Mouse (Mus musculus): ENCODE results near the gene Gpd2.

The Gpd2 gene

DNA sequence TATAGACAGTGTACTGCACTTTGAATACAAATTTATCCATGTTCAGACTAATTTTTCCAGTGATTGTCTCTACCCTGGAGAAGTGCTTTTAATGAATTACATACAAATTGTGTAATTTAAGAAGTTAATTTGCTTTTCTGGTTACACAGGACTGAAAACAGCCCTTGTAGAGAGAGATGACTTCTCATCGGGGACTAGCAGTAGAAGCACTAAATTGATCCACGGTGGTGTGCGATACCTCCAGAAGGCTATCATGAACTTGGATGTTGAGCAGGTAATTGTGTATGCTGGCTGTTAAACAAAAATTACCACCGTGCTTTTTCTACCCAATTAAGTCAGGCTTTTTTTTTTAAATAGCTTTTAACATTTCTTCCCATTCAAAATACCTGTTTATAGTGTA, 66.8 kb downstream of the Gpd2 start:
- DNase-seq = no peak

DNA sequence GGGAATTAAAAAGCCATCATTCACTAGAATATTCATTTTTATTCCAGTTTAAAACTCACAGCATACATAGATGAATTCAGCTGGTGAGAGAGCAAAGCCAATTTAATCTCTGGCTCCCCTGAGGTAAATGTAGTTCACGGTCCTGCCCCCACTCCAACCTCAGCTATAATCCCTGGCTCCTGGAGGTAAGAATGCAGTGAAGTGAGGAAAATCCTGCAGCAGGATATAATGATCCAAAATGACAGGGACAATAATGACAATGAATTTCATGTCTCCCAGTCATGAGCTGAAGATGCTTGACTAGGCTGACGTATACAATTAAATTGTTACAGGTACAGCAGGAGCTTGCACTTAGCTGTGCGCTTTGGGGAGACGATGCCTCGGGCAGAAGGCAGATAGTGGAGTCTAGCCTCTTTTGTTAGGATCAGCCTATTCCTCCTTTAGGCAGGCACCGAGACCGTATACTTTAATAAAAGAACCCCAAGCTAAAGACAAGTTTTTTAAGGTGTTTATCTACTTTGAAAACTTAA, 74.9 kb downstream of the Gpd2 start:
- no peak for DNase-seq

DNA sequence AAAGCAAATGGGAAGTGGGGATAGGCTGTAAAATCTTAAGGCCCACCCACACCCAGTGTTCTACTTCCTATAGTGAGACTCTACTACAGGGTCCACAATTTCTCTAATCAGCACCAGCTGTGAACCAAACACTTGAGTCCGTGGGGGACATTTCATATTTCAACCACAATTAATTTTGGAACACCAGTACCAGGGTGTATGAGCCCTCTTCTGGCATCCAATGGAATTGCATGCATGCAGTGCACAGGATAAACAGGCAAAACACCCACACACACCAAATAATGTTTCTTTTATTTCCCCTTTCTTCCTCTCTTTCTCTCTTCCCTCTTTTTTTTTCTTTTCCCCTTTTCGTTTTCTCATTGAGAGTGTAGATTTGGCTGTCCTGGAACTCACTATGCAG, 78.6 kb downstream of the Gpd2 start:
- peak; percentile 28 for DNase-seq

DNA sequence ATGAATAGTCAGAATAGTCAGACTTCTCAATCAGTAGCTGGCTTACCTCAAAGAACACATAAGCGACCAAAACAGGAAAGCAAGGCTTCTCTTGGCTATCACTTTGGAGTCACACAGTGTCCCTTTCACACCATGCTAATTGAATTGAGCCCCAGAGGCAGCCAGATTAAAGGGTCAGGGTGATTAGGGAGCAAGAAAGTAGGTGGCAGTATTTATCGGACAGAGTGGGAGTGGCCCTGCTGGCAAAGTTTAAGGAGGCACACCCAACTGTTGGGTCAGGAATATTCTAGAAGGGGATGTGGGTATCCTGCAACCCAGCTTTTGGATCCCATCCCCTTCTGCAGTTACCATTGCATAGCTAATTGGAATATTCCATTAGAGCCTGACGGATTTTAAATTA, 80.9 kb downstream of the Gpd2 start:
- DNase-seq = no peak

DNA sequence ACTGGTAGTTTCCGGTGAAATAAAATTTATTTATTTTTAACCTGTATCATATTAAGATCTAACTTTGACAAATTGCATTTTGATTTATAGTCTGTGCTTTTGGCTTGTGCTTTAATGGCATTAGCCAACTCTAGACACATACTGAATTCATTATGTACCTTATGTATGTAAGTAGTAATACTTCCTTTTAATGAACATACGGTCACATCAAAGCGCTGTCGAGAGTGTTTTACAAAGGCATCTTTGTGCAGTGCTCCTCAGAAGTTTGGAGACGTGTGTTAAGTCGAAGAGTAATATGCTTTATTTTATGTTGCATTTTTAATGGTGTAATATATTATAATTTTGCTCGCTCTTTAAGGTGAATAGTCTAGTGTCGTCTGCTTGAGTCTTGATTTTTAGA, 88.7 kb downstream of the Gpd2 start:
- no peak for DNase-seq

DNA sequence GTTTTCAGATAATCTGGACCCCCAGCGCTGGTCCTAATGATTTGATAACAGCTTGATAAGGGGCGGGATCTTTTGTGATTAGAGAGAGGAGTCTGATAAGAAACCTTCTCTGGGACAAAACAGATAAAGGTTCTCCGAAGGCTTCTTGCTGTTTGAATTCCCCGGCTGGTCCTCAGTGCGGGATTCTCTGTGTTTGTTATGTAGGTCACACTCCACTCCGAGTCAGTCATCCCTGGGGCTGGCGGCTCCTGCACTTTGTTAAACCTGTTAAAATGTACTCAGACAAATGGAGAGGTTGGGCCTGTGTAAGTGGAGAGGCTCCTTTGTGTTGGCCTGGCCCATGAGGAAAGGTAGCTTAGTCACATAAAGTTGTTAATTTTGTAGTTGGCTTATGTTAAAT, 91.9 kb downstream of the Gpd2 start:
- DNase-seq = no peak

DNA sequence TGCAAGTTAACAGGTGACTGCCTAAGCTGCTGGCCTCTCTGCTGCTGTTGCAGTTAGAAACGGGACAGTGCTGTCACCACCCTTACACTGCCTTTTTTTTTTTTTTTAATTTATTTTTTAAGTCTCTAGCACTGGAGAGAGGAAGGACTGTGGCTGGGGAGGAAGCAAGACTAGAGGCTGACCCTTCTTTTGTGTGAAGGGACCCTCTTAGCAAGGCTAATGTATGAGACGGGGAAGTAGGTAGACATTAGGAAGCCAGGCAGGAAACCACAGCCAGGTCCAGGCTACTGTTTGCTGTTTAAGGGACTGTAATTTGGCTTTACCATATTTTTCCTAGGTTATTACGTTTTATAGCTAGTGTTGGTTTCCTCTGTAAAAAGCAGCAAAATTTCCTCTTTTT, 93.4 kb downstream of the Gpd2 start:
- DNase-seq = no peak

DNA sequence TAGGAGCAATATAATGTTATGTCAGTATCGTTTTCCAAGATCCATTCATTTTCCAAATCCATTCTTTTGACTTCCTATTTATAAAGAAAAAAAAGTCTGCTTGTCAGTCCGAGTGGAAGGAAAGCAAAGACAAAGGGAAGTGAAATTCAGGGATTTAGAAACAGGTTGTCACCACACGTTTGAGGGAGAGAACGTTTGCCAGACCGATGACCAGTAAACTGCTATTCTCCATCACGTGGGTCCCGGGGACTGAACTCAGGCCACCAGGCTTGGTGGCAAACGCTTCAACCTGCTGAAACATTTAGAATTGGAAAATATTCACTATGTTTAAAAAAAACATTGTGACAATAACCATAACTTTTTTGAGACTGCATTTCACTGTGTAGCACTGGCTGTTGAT, 93.8 kb downstream of the Gpd2 start:
- DNase-seq = no peak

DNA sequence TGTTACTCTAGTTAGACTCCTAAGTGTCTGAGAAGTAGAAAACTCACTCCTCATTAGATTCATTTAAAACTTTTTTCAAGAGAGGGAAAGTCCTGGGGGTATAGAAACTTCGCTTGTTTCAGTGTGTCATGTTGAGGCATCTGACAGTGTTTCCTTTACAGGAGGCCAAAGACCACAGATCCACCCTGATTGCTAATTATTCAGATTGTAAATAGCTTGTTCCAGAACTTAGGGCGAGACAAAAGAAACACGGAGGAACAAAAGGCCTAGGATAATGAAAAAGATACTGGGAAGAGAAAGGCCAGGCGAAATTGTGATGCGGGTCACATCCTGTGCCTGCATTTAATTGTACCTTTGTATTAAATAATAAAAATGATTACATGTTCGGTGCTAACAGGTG, 96.0 kb downstream of the Gpd2 start:
- no peak for DNase-seq

DNA sequence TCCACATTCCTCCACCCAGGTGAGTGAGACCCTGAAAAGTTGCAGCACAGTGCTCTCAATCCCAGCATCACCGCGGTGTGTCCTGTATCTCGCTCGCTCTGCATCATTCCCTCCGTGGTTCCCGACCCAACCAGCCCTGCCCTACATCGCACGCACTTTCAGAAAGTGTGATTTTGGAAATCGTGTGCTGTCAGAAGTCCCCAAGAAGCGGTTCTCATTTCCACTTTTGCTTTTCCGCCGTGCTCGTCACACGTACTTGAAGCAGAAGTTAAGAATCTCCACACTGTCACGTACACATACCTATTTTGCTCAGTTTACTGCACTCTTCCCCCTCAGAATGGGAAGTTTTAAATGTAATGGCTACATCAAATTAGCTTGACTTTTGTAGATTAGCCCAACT, 98.0 kb downstream of the Gpd2 start:
- no peak for DNase-seq

DNA sequence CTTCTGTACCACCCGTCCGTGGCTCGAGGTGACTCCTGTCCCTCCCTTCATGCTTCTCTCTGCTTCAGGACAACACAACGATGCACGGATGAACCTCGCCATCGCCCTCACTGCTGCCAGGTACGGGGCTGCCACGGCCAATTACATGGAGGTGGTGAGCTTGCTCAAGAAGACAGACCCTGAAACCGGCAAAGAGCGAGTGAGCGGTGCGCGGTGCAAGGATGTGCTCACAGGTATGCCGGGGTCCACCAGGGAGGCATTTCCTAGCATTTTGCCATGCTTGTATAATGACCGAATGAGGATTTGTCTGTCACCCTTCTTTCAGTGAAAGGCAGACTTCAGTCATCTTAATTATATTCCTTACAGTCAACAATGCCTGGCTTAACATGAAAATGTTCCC, 101.3 kb downstream of the Gpd2 start:
- DNase-seq = no peak

DNA sequence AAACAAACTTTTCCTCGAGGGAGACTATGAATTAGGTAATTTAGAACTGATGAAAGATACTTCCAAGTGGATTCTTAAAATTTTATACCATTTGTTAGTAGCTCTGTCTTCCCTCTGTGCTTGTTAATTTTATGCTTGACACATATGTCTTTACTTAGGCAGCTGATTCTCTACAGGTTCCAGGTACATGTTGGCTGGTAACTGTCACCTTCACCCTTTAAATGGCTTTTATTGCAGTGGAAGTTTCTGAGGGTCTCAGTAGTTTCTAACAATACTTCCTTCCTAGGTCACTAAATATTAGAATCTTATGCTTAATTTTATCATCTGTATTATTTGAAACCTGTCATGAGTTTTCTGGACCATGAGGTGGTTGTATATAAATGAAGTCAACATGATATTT, 105.5 kb downstream of the Gpd2 start:
- DNase-seq = no peak

DNA sequence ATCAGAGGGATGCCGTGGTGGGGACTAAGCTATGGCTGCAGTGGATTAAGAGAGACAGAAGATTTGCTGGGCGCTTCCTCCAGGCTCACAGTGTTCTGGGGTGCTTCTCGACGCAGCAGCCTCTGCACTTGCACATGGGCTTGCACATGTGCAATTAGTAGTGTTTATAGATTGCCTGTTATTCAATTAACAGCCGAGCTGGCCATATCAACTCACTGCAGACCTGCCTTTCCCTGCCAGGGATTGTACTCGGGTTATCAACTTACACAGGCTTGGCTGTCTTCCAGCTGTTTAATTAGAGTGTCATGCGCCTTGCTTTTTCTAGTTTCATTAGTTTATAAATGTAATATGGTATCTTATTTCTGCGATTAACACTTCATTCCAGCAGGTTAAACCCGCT, 113.2 kb downstream of the Gpd2 start:
- peak; percentile 12 for DNase-seq

DNA sequence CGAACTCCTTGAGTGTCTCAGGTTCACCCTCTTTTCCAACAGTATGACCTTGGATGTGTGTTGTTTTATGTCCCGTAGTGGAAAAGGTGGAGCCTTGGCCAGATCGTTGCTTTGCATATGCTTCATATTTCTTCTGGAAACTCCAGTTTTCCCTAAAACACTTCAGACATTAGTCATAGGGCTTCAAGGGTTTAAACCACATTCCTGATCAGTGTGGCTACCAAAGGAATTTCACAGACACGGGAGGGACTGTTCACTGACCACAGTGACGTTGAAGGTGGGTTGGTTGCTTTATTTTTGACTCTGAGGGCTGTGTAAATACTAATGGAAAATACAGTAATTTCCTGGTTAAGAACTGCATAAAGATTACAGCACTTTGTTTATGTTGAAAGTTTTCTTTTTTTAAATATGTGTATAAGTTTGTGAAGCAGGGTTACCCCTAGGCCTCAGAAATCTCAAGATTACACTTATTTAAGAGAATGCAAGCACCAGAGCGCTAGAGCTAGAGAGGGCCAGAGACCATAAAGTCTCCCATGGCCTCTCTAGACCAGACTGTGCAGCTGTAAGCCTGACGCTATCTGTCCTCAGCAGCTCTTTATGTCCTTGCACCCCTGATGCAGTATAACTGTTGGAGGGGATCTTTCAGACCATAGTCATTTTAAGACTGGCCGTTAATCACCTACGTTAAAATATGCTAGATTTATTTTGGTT, 116.4 kb downstream of the Gpd2 start:
- no peak for DNase-seq

DNA sequence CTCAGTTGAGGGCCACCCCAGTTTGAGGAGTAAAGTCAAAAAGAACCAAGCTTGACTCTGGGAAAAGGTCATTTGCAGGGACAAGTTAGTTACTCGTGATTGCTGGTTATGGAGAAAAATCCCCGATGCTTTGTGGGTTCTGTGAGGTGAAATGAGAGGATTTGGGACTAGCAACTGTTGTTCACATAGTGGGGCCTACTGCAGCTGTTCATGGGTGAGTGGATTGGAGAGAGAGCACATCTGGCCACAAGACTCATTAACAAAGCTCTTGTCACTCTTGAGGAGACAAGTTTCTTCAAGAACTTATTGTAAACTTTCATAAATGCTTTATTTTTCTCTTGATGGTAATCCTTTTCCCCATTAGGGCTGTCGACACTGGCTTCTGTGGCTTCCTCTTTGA, 117.4 kb downstream of the Gpd2 start:
- no peak for DNase-seq

DNA sequence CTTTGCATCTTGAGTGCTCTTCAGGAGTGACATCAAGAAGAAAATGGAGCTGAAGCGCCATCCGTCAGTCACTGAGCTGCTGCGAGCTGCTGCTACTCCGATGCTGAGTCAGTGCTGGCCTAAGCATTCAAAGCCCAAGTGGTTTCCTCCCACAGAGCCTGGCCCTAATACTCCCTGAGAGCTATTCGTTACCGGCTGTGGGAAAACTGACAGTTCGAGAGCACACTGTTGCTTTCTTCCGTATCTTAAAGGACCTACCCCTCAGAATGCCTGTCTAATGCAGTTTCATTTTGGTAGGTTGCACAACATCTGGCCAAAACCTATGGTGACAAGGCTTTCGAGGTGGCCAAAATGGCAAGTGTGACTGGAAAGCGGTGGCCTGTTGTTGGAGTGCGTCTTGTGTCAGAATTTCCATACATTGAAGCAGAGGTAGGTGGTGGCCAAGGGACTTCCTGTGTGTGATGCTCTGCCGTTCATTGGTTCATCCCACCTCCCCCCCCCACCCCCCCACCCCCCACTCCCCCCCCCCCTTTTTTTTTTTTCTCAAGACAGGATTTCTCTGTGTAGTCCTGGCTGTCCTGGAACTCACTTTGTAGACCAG, 118.9 kb downstream of the Gpd2 start:
- DNase-seq = no peak

DNA sequence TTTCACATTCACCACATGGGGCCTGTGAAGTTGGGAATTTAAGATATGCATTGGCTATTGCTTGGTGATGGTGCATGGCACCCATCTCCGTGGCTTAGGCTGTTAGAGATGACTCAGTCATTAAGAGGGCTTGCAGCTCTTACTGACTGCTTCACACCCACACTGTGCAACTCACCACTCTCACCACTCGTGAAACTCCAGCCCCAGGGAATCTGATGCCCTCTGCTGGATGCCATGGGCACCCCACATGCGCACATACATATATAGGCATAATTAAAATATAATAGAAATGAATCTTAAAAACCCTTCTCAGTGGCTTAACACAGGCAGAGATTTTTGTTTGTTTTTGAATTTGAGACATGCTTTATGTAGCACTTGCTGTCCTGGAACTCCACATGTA, 125.1 kb downstream of the Gpd2 start:
- DNase-seq = no peak

DNA sequence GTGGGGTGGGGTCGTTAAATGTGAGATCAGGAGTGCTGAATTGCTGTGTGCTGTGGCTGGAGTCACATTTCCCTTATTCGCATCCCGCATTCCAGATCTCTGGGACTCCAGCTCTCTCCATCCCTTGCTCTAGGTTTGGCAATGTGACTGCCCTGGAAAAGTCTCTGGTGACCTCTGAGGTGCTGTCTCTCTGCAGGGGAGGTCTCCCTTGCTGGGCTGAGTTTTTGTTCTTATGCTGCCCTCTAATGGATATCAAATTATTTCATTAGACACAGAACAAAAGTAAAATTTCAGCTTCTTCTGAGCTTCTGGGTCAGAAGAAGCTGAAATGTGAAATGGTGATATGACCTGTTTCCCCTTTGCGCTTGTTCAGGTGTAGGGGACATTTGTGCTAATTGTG, 137.2 kb downstream of the Gpd2 start:
- DNase-seq = peak; percentile 51

DNA sequence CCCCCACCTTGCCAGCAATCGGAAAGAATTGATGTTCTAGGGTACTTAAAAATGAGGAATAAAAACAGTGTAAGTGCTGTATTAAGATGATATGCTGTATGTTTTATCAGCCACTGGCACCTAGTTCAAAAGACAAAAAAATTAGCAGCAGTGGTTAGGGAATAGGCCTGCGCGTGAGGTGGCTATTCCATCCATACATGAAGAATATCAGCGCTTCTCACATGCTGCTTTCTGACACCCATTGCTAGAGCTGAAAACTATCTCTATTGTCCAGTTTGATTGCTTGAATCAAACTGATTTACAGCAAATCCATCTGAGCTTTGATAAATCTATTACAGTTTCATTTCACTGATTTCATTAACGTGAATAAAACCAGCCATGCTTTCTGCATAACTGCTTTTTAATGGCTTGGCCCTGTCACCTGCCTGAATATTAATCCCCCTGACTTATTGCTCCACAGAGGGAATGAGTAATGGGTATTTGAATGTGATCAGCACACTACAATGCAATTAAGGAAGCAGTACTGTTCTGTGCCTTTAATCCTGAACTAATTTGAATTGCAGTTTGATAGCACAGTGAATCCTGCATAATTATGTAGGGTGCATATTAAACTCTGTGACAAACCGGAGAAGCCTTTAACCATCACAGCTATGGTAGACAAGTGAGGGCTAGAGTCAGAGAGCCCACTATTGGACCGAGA, 137.9 kb downstream of the Gpd2 start:
- no peak for DNase-seq

DNA sequence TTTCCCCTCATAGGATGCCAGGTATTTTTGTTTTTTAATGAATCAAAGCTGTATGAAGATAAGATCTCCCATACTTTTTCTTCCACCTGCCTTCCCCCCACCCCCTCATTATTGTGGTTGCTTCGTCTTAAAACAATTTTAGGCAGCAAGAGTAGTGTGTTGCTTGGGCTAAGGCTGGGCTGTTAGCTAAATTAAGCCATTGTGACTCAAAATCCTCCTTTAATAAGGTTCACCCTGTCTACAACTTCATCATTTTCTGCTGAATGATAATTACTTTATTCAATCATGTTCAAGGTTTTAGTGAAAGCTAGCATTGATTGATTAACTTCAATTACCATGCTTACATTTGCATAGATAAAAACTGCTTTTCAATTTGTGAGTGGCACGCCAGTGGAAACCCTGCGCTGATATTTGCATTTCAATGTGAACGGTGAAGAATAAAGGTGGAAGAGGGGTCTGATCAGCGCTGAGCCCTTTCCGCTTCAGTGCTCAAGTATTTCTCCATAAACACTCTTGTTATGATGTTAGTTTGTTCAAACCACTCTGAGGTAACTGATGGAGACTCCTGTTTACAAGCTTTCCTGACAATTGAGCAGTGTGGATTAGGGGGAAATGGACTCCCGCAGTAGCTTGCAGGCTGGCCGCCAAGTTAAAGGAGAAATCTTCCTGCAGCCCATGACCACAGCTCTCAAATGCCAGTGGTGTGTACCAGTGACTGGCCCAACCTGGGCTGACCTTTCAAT, 140.9 kb downstream of the Gpd2 start:
- no peak for DNase-seq

DNA sequence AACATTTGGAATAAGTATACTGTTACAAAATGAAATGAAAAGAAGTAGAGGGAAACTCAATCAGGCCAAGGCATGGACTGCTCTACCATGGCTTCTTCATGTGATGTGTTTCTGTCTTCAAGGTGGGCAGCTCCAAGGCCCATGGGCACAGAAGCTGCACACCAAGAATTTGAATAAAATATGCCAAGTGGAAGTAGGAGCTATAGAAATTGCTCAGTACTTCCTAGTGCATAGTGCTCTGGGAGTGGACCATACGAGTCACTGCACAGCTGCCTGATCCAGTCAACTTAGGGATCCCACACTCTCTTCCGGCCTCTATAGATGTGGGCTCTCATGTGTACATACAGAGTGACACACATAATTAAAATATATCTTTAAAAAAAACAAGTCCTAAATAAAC, 147.2 kb downstream of the Gpd2 start:
- DNase-seq = no peak

DNA sequence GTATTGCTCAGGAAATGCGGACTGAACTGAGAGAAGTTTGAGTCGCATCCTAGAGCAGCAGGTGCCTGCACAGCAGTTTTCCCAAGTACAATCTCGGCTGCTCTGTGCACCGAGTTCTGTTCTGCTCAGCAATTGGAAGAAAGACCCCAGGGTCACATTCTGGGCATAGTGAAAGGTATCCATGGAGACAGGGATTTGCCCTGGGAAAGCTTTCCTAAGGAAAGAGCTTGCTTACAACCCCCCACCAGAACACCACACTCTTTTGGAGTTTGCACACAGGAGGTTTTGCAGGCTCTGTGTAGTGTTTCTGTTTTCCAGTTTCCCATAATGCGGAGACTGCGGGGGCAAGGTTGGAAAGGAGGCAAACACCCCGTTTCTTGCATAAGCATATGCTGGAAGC, 150.4 kb downstream of the Gpd2 start:
- DNase-seq = no peak

DNA sequence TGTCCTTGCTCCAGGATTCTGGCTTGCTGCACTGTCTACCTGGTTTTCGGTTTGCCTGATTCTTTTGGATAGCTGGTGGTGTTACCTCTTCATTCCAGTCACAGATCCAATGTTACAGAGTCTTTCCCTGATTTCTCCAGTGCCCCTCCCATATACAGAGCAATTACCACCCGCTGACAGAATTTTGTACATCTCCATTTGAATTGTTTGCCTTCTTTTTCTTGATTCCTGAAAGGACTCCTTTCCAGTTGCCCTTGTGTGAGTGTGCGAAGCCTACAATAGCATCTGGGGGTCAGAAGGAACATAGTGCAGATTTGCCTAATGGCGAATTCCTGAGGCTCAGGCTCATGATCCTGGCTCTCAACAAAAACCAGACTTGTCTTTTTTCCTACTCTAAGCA, 157.6 kb downstream of the Gpd2 start:
- DNase-seq = no peak

DNA sequence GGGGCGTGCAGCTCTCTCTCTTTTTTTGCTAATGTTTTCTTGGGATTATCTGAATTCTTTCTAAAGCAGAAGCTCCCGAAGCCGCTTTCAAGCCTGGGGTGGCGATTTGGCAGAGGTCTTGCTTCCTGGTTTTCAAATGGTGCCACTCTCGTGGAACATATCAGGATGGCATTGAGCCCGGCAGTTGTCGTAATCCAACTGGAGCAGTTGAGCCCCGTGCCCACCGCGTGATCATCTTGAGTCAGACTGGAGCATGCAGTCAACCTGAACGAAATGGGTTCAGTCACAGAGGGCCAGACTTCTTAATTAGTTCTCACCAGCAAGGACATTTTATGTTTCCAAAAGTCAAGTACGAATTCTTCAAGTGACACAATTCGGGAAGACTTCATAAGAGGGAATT, 158.6 kb downstream of the Gpd2 start:
- DNase-seq = no peak

Measured in cerebellum, adult 9-10 months (tissue).